Mouse (Mus musculus) ES-E14 (cell line): Measurements from ENCODE around the gene Ntf3.

Source experiments
- HCFC1 ChIP-seq: IDR thresholded peaks from 2 replicates; pipeline ENCODE4 v1.6.1; 2012; ENCODE audit warnings: low read length, inconsistent platforms, borderline replicate concordance; ENCODE audit not compliant: insufficient read depth
- ZNF384 ChIP-seq: IDR thresholded peaks from 2 replicates; pipeline ENCODE4 v1.6.1; 2012; ENCODE audit warnings: low read depth, low read length, inconsistent platforms

DNA sequence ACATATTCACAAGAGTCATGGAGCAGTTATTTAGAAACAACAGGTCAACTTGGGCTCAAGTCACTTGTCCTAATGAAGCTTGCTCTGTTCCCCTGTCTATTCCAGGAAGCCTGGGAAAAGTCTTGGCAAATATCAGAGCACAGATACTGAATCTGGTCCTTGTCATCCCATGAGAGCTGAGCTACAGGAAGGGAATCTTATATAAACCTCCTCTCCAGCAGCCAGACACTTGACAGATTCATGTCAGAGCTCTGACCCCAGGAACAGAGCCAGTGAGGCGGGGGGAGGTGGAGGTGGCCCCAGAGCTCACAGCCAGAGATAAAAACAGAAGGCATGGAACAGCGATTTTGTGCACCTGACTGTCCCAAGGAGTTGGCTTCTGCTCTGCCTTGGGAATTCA lies 26.3 kb downstream of the Ntf3 start:
- TF ChIP-seq ZNF384 (no peak), HCFC1 (no peak)
